Mouse (Mus musculus) C2C12 (cell line): ENCODE data around the gene Ttc37. TPM values are rescaled to one million over a fixed set of nuclear protein-coding genes. Genes with fewer than 3 reads are reported as not detected.

Source experiments
- H3K27me3 ChIP-seq: one replicate; pipeline ENCODE4 v1.6.1; 2011; ENCODE audit not compliant: control insufficient read depth, insufficient read depth, insufficient read length
- H3K36me3 ChIP-seq: one replicate; pipeline ENCODE4 v1.6.1; 2011; ENCODE audit not compliant: control insufficient read depth, insufficient read depth
- H3K4me3 ChIP-seq: one replicate; pipeline ENCODE4 v1.5.1; 2011; ENCODE audit warnings: mild to moderate bottlenecking, control low read depth; ENCODE audit not compliant: poor library complexity, insufficient read depth, severe bottlenecking
- H3K79me2 ChIP-seq: one replicate; pipeline ENCODE4 v1.6.1; 2011; ENCODE audit not compliant: control insufficient read depth, insufficient read depth
- H3K79me3 ChIP-seq: one replicate; pipeline ENCODE4 v1.6.1; 2011; ENCODE audit warnings: low read depth, control low read depth
- H3ac ChIP-seq: one replicate; pipeline ENCODE3; 2011; ENCODE audit warnings: low read depth; ENCODE audit not compliant: control insufficient read depth, insufficient read length
- CEBPB ChIP-seq: IDR thresholded peaks from one replicate; pipeline ENCODE4 v1.6.1; 2011; ENCODE audit warnings: low read depth, mild to moderate bottlenecking, control low read depth, moderate library complexity
- CTCF ChIP-seq: IDR thresholded peaks from one replicate; pipeline ENCODE4 v1.5.1; 2011; ENCODE audit not compliant: control insufficient read depth, insufficient read depth, insufficient read length
- FOSL1 ChIP-seq: IDR thresholded peaks from one replicate; pipeline ENCODE4 v1.8.0; 2011; ENCODE audit warnings: mild to moderate bottlenecking, low read length; ENCODE audit not compliant: poor library complexity, insufficient read depth, severe bottlenecking
- MAX ChIP-seq: IDR thresholded peaks from one replicate; pipeline ENCODE4 v1.6.1; 2011; ENCODE audit warnings: mild to moderate bottlenecking, control low read depth
- MYOD1 ChIP-seq: IDR thresholded peaks from one replicate; pipeline ENCODE4 v1.6.1; 2011; ENCODE audit warnings: low read depth; ENCODE audit not compliant: control insufficient read depth, insufficient read length
- MYOG ChIP-seq: IDR thresholded peaks from one replicate; pipeline ENCODE4 v1.6.1; 2011; ENCODE audit not compliant: control insufficient read depth, insufficient read length; ENCODE audit errors: extremely low read depth
- USF1 ChIP-seq: IDR thresholded peaks from one replicate; pipeline ENCODE4 v1.6.1; 2011; ENCODE audit warnings: low read depth, mild to moderate bottlenecking, control low read depth, moderate library complexity
- polyA plus RNA-seq: library from polyadenylated mRNA; unstranded; fragments of >200 nt; fragmentation: generic; extraction: Trizol; gene quantifications from one replicate; pipeline ENCODE4 v1.2.1, GENCODE M21; 2012; ENCODE audit warnings: missing spikeins

Ttc37 gene
- polyA plus RNA-seq, 1 experiment = 4.3 TPM

DNA sequence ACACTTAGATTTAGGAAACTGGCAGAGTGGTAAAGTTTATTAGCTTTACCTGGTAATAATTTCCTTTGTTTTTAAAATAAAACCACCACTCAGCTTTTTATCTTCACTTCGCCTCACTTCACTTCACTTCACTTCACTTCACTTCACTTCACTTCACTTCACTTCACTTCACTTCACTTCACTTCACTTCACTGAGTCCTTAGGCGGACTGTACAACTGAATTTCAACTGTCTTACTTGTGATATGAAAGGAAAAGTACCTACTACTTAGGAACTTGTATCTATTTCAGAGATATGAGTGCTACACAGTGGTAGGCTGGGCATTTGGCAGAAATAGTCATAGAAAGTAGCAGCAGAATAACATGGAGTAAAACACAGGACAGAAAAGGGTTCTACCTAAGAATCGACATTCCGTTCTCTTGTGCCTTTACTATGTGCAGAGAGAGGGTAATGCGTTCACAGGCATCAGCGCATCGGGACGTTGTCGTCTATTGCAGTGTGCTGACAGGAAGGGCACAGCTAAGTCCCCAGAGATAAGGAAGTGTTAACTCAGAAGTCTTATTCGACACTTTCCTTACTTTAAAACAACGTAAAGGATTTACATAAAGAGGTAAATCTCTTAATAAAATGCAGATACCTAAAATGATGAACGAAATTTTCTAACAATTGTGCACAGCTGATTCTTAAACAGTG lies 42.7 kb downstream of the Ttc37 start:
- H3ac ChIP-seq = no peak overlapping the region
- peaks cover 48% of the 10 kb centered on the region for H3K36me3 ChIP-seq
- H3K79me3 ChIP-seq = no peaks in the 10 kb centered on the region
- TF ChIP-seq FOSL1 (no peak), CEBPB (no peak), MYOD1 (no peak), MAX (no peak), MYOG (no peak), USF1 (no peak), CTCF (no peak)
- H3K79me2 ChIP-seq = no peaks in the 10 kb centered on the region
- H3K4me3 ChIP-seq = no peak overlapping the region
- no peaks in the 10 kb centered on the region for H3K27me3 ChIP-seq

DNA sequence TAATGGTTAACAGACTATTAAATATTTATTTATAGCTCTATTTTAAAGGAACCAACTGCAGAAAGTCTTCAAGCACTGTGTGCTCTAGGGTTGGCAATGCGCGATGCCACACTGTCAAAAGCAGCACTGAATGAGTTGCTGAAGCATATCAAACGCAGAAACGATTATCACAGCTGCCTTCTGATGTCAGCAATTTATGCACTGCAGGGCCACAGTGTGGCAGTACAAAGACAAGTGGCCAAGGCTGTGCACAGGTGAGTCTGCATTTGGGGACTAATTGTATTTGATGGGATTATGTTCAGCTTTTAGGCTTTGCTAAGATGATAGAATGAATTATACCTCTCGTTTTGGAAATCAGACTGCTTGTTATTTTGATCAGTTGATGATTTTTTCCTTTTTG lies 51.9 kb downstream of the Ttc37 start:
- no peak overlapping the region for H3K4me3 ChIP-seq
- H3ac ChIP-seq = no peak overlapping the region
- H3K27me3 ChIP-seq = no peaks in the 10 kb centered on the region
- H3K36me3 ChIP-seq = peaks cover 35% of the 10 kb centered on the region
- H3K79me3 ChIP-seq = no peaks in the 10 kb centered on the region
- TF ChIP-seq MAX = no peak
- no peak for TF ChIP-seq MYOG
- no peak for TF ChIP-seq MYOD1
- no peak for TF ChIP-seq FOSL1
- TF ChIP-seq CEBPB = no peak
- TF ChIP-seq CTCF = no peak
- TF ChIP-seq USF1 = no peak
- H3K79me2 ChIP-seq = no peaks in the 10 kb centered on the region

DNA sequence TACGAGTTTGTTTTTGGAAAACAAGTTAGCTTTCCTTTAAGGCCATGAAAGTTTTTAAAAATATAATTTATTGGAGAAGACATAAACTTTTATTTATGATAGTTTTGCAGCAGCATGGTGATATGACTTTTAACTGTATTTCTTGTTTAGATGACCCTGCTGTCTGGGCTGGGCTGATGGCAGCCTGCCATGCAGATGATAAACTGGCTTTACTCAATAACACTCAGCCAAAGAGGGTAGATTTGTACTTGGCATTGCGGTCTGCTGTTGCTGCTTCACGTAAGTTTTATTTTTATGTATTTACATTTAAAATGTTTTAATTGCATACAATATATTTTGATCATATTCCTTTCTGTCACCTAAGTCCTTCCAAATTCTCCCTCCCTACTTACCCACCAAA lies 58.6 kb downstream of the Ttc37 start:
- no peak for TF ChIP-seq MAX
- no peak for TF ChIP-seq MYOD1
- no peak for TF ChIP-seq MYOG
- no peak for TF ChIP-seq USF1
- no peak for TF ChIP-seq CEBPB
- TF ChIP-seq CTCF = no peak
- TF ChIP-seq FOSL1 = no peak
- Histone ChIP-seq H3K79me2 (no peaks in the 10 kb centered on the region), H3K4me3 (no peak overlapping the region), H3K27me3 (no peaks in the 10 kb centered on the region), H3ac (no peak overlapping the region), H3K36me3 (peaks cover 25% of the 10 kb centered on the region), H3K79me3 (no peaks in the 10 kb centered on the region)

DNA sequence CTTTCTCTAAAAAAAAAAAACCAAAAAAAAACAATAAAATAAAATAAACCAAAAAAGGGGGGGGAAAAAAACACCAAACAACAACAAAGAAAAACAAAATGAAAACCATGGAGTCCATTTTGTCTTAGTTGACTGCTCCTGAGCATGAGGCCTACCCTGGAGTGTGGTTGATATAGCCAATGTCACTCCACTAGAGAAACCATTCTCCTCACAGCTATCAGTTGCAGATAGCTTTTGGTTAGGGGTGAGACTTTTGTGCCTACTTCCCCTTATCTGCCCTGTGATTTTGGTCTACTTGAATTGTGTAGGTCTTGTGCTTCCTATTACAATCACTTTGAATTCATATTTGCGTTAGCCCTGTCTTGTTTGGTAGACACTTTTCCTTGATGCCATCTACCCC lies 59.0 kb downstream of the Ttc37 start:
- H3K36me3 ChIP-seq = peaks cover 24% of the 10 kb centered on the region
- no peak overlapping the region for H3K4me3 ChIP-seq
- H3K27me3 ChIP-seq = no peaks in the 10 kb centered on the region
- TF ChIP-seq MAX (no peak), USF1 (no peak), MYOD1 (no peak), CTCF (no peak), FOSL1 (no peak), CEBPB (no peak), MYOG (no peak)
- H3K79me2 ChIP-seq = no peaks in the 10 kb centered on the region
- no peak overlapping the region for H3ac ChIP-seq
- no peaks in the 10 kb centered on the region for H3K79me3 ChIP-seq

- H3K36me3 ChIP-seq = peaks cover 20% of the 10 kb centered on the region
- no peak overlapping the region for H3ac ChIP-seq
- H3K27me3 ChIP-seq = no peaks in the 10 kb centered on the region
- no peak for TF ChIP-seq CTCF
- TF ChIP-seq MAX = no peak
- no peaks in the 10 kb centered on the region for H3K79me2 ChIP-seq
- no peaks in the 10 kb centered on the region for H3K79me3 ChIP-seq
- no peak overlapping the region for H3K4me3 ChIP-seq
These were observed 62.1 kb downstream of the Ttc37 start for GRCm38 (mm10) chr13:76160587-76160986.

DNA sequence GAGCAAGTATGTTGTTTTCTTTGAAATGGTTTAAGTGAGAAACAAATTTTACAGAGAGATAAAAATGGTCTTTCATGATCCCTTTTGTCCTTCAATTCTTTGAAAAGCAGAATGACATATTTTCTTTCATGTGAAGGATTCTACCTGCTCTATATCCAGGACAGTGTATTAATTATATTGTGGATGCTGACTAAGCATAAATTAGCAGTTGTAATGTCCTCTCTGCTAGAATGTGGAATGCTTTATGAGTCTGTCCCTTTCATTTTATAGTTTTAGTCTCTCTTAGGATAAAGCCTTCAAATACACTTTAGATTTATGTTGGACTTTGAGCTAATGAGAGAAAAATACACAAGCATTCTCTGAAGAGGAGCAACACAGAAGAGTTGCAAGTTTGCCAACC lies 75.8 kb downstream of the Ttc37 start:
- Histone ChIP-seq H3K79me3 (no peaks in the 10 kb centered on the region), H3K36me3 (peaks cover 26% of the 10 kb centered on the region), H3K79me2 (no peaks in the 10 kb centered on the region), H3K4me3 (no peak overlapping the region), H3K27me3 (no peaks in the 10 kb centered on the region), H3ac (no peak overlapping the region)
- no peak for TF ChIP-seq MYOD1
- no peak for TF ChIP-seq USF1
- no peak for TF ChIP-seq MAX
- no peak for TF ChIP-seq CEBPB
- no peak for TF ChIP-seq MYOG
- TF ChIP-seq CTCF = no peak
- TF ChIP-seq FOSL1 = no peak
